Mouse (Mus musculus): Measurements from ENCODE around the gene Akna. TPM values are rescaled to one million over a fixed set of nuclear protein-coding genes. Genes with fewer than 3 reads are reported as not detected.

Akna gene
- total and polyA plus RNA-seq, 3 experiments = 6.5 to 37.5 (median 28.0) TPM

DNA sequence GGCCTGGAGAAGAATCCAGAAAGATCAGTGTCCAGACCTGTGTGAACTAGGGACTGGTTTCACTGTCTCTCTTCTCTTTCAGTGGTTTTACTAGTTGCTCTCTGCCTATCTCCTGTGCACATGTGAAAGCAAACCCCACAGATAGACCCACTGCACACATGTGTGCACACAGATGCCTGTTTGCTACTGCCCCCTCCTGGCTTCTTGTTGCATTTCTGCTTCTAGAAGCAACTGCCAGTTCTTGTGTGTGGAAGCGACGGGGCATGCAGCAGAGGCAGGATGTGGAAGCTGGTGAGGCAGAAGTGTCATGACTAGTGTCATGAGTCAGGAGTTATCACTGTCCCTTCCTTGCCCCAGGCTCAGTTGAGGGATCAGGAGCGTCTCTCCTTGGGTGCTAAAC, 31.3 kb downstream of the Akna start:
- Histone ChIP-seq H3K36me3 (replicated peaks in 1 of 2; ENCODE audit: control insufficient read depth in 1 of 2, insufficient read depth in 1 of 2, low read length in 1 of 2) (peaks cover 95 to 99% of the 10 kb centered on the region in 2 experiments), H3K4me2 (ENCODE audit: insufficient read depth, low read depth, poor library complexity, severe bottlenecking) (no peak overlapping the region), H3K4me3 (replicated peaks in 1 of 3; ENCODE audit: low read depth in 2 of 3, low read length in 2 of 3, poor library complexity in 1 of 3) (no peak overlapping the region), H3K9me3 (replicated peaks; ENCODE audit: low read length) (peaks cover 1% of the 10 kb centered on the region), H3K79me2 (replicated peaks; ENCODE audit: control insufficient read depth, extremely low read depth, insufficient read depth, poor library complexity, severe bottlenecking) (0 out of 2 replicates have a peak, but pooled peaks cover 2% of the 10 kb centered on the region), H3K9ac (ENCODE audit: insufficient read depth, low read depth) (no peak overlapping the region), H3K4me1 (ENCODE audit: control insufficient read depth in 1 of 2, insufficient read depth in 2 of 2) (peaks cover 0 to 24% of the 10 kb centered on the region in 2 experiments; a peak in 2 of 4 replicates), H3K27me3 (replicated peaks) (no peaks in the 10 kb centered on the region), H3K27ac (ENCODE audit: insufficient read depth, low read depth) (no peak overlapping the region)
- TF ChIP-seq MYC (IDR thresholded peaks at IDR 0.05; ENCODE audit: low read depth, low read length) (0 out of 2 replicates have a peak, but pooled peaks have one; percentile 44), IRF4 (IDR thresholded peaks at IDR 0.05; ENCODE audit: low read depth, low read length) (no peak), RAD21 (IDR thresholded peaks at IDR 0.05; ENCODE audit: low read depth, low read length) (peak; percentile 38), SMC3 (IDR thresholded peaks at IDR 0.05; ENCODE audit: low read depth, low read length) (peak; percentile 51), CTCF (conservative IDR thresholded peaks at IDR 0.05 in 1 of 2, IDR thresholded peaks at IDR 0.05 in 1 of 2; ENCODE audit: low read depth in 2 of 2, low read length in 2 of 2) (peak; percentile 33 to 70; a peak in 3 of 4 replicates), USF1 (IDR thresholded peaks at IDR 0.05; ENCODE audit: low read depth, low read length) (no peak)
- dilution Hi-C loops (cut with MboI; ENCODE audit: extremely low pct_ligation_motif_present, extremely low pct_unique_long_range_greater_than_20kb, low sequenced_read_pairs) = no loop called here
- peak; percentile 86 for DNase-seq (ENCODE audit: extremely low read depth)
- in situ Hi-C loops (cut with MboI; ENCODE audit: low pct_ligation_motif_present, low pct_unique_long_range_greater_than_20kb, low sequenced_read_pairs) = loop anchor here (5.0 kb wide), 1 partner anchor 35 kb away; no protein-coding TSS in a partner anchor

DNA sequence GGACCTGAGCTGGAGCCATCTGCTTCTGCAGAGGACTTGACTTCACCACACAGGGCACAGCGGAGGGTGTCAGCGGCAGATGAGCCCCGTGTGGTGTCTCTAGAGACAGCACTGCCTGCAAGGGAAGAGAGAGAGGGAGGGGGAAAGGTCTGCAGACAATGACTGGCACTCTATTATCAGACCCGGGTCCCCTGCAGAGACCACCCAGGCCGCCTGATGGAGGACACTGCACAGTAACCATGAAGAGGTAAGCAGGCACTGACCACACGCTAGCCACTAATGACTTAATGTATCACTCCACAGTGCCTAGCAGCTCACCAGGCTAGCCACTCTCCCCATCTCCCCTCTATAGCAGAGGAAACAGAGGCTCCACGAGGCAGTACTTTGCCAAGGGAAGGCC, 32.3 kb downstream of the Akna start:
- peaks cover 1% of the 10 kb centered on the region for H3K9me3 ChIP-seq (replicated peaks; ENCODE audit: low read length)
- peaks cover 93 to 96% of the 10 kb centered on the region in 2 experiments for H3K36me3 ChIP-seq (replicated peaks in 1 of 2; ENCODE audit: control insufficient read depth in 1 of 2, insufficient read depth in 1 of 2, low read length in 1 of 2)
- peaks cover 7 to 32% of the 10 kb centered on the region in 2 experiments for H3K4me1 ChIP-seq (ENCODE audit: control insufficient read depth in 1 of 2, insufficient read depth in 2 of 2)
- no peak overlapping the region for H3K4me3 ChIP-seq (replicated peaks in 1 of 3; ENCODE audit: low read depth in 2 of 3, low read length in 2 of 3, poor library complexity in 1 of 3)
- TF ChIP-seq NRF1 (IDR thresholded peaks at IDR 0.05; ENCODE audit: low read depth, low read length) (no peak), SMC3 (IDR thresholded peaks at IDR 0.05; ENCODE audit: low read depth, low read length) (no peak), PAX5 (IDR thresholded peaks at IDR 0.05; ENCODE audit: low read length) (no peak), E2F4 (IDR thresholded peaks at IDR 0.05; ENCODE audit: insufficient replicate concordance, low read depth, low read length) (no peak), MAZ (IDR thresholded peaks at IDR 0.05; ENCODE audit: low read depth, low read length) (no peak), TCF12 (IDR thresholded peaks at IDR 0.05; ENCODE audit: low read depth, low read length) (no peak), RCOR1 (conservative IDR thresholded peaks at IDR 0.05; ENCODE audit: low read depth, low read length) (no peak), CTCF (conservative IDR thresholded peaks at IDR 0.05 in 1 of 2, IDR thresholded peaks at IDR 0.05 in 1 of 2; ENCODE audit: low read depth in 2 of 2, low read length in 2 of 2) (no peak), MAFK (IDR thresholded peaks at IDR 0.05; ENCODE audit: insufficient replicate concordance, low read length) (no peak), HCFC1 (IDR thresholded peaks at IDR 0.05; ENCODE audit: low read depth, low read length) (no peak), RAD21 (IDR thresholded peaks at IDR 0.05; ENCODE audit: low read depth, low read length) (no peak)
- H3K4me2 ChIP-seq (ENCODE audit: insufficient read depth, low read depth, poor library complexity, severe bottlenecking) = no peak overlapping the region
- H3K27me3 ChIP-seq (replicated peaks) = no peaks in the 10 kb centered on the region
- H3K27ac ChIP-seq (ENCODE audit: insufficient read depth, low read depth) = no peak overlapping the region
- dilution Hi-C loops (cut with MboI; ENCODE audit: extremely low pct_ligation_motif_present, extremely low pct_unique_long_range_greater_than_20kb, low sequenced_read_pairs) = no loop called here
- no peak overlapping the region for H3K9ac ChIP-seq (ENCODE audit: insufficient read depth, low read depth)
- no peak for DNase-seq (ENCODE audit: extremely low read depth)
- no peaks in the 10 kb centered on the region for H3K79me2 ChIP-seq (replicated peaks; ENCODE audit: control insufficient read depth, extremely low read depth, insufficient read depth, poor library complexity, severe bottlenecking)
- in situ Hi-C loops (cut with MboI; ENCODE audit: low pct_ligation_motif_present, low pct_unique_long_range_greater_than_20kb, low sequenced_read_pairs) = loop anchor here (5.0 kb wide), 1 partner anchor 36 kb away; no protein-coding TSS in a partner anchor

Measured in CH12.LX (cell line).